Mouse (Mus musculus): ENCODE data around the gene Lrrc32.

DNA sequence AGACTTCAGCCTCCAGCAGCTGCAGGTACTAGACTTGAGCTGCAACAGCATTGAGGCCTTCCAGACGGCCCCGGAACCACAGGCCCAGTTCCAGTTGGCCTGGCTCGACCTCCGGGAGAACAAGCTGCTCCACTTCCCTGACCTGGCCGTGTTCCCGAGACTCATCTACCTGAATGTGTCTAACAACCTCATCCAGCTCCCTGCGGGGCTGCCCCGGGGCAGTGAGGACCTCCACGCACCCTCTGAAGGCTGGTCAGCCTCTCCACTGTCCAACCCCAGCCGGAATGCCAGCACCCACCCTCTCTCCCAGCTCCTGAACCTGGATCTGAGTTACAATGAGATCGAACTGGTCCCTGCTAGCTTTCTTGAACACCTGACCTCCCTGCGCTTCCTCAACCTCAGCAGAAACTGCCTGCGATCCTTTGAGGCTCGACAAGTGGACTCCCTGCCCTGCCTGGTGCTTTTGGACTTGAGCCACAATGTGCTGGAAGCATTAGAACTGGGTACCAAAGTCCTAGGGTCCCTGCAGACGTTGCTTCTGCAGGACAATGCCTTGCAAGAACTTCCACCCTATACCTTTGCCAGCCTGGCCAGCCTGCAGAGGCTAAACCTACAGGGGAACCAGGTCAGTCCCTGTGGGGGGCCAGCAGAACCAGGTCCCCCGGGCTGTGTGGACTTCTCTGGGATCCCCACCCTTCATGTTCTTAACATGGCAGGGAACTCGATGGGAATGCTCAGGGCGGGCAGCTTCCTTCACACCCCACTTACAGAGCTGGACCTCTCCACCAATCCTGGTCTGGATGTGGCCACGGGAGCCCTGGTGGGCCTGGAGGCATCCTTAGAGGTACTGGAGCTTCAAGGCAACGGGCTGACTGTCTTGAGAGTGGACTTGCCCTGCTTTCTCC is 9.8 kb downstream of the Lrrc32 start:
- TF ChIP-seq CTCF (IDR thresholded peaks at IDR 0.05) (no peak), EP300 (IDR thresholded peaks at IDR 0.05) (no peak)
